Mouse (Mus musculus) ES-CJ7 (cell line): ENCODE results near the gene Med29.

Source experiments
- DNase-seq: peaks from one replicate; pipeline ENCODE4 v3.0.0; 2011; ENCODE audit warnings: low read depth, low spot score

Med29 gene

DNA sequence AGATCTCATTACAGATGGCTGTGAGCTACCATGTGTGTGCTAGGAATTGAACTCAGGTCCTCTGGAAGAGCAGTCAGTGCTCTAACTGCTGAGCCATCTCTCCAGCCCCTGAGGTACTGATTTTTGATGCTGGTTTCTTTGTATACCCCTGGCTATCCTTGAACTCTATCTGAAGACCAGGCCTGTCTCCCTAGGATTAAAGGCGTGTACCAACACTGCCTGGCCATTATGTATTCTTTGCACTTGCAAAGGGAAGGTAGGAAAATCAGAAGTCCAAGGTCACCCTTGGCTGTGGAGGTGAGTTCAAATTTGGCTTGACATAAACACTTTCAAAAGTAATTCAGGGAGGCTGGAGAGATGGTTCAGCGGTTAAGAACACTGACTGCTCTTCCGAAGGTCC is 37.9 kb downstream of the Med29 start:
- peak; percentile 51 for DNase-seq

DNA sequence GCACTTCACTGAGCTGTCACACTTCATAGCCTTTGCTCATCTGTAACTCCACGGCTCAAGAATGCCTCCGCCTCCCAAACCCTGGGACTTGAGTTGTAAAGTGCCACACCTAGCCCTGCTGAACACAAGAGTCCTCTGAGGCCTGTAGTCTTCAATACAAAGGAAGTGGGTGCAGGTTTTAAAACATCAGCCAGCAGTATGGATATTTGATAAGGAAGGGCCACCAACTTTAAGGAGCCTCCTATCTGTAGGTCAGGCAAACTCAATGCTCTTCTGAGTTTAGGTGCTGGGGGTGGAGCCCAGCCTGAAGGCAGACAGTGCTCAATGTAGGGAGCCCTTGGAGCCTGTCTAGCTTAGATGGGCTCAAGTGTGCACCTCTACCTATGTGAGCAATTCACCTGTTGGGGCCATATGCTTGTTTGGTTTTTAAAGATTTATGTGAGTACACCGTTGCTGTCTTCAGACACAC is 38.4 kb downstream of the Med29 start:
- peak; percentile 45 for DNase-seq

DNA sequence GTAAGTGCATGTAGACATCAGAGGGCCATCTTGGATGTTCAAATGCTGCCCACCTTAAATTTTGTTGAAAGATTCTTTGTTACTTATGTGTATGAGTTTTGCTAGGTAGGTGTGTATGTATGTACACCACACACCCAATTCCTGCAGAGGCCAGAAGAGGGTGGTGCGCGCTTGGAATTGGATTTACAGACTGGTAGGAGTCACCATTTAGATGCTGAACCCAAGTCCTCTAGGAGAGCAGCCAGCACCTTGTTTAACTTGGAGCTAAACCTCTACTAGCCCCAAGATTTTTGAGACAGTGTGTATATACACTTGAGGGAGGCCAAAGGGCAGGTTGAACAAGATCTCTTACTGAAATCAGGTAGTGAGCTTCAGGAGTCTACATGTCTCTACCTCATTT is 39.2 kb downstream of the Med29 start:
- no peak for DNase-seq

DNA sequence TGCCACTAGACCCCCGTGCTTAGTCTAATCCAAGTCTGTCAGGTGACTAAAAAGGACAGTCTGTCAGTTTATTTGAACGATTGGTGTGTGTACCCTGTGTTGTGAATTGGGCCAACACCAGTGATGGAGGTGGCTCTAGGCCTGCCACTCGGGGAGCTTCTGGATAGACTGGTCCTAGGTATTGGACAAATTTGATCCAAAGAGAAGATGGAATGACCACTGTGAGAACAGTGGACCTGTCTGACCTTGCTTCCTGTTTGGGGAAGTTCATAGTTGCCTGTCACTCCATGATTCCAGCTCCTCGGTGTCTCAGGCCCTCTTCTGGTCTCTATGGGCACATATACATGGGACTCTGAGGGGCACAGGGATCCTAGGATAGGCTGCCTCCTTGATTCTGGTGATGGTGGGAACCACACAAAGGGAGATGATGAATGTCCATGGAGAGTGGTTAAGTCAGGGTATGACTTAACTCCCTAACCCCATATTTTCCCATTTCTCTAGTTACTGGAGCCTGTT is 40.8 kb downstream of the Med29 start:
- peak; percentile 60 for DNase-seq

DNA sequence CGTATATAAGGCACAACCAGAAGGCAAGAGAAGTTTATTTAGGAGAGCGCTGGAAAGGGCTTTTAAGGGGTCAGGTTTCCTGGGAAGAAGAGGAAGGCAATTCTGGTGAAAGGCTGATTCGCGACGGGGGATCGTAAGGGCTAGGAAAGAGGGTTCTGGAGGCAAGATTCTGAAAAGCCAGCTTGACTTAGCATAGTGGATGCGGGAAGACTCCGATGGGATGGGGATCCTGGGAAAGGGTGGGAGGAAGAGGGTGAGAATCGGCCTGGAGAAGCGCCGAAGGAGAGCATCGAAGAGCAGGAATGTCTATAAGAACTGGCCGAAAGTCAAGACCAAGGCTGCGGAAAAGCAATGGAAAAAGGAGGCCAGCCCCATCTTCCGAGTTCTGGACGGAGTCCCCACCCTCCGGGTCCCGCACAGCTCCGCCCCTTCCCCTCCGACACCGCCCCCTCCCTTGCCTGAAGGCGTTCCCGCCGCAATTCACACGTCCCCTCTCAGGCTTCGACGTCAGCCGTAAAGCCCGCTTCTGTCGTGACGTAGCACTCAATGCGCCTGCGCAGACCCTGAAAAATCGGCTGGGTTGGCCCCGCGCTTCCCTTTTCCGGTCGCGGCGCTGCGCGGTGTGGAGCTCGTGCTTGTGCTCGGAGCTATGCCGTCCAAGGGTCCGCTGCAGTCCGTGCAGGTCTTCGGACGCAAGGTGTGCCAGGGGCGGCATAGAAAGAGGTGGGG is 42.2 kb downstream of the Med29 start, which contains the start of gene Rps16:
TSS of gene Rps16 (plus strand) at position 498 of the 729 bp plus-strand sequence.
- peak; percentile 98 for DNase-seq

DNA sequence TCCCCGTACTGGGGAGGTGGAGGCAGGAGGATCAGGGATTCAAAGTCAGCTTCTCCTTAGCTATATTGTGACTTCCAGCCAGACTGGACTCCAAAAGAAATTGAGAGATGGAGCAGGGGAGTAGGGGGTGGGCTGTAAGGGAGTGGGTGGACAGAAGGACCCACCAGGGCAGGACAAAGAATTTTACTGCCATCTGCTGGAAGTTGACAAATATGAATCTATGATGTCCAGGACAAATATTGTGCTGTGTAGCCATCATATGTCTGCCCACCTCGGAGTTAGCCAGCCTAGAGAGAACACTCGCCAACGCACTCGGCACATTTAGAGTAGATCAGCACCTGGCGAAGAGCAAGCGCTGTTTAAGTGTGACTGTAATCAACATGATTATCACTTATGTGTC is 43.9 kb downstream of the Med29 start:
- no peak for DNase-seq

DNA sequence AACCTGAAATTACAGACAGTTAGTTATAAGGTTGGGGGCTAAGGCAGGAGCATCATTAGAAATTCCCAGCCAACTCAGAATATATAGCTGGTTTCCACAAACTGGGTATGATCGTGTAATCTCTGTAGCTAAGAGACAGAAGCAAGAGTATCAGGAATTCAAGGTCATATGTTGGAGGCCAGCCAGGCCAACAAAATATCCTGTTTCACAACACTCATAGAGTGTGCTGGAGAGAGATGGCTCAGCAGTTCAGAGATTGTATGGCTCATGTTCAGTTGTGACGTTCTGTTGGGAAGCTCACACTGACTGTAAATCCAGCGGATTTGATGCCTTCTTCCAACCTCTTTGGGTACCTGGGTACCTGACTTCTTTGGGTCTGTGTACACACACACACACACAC is 44.8 kb downstream of the Med29 start:
- DNase-seq: no peak

DNA sequence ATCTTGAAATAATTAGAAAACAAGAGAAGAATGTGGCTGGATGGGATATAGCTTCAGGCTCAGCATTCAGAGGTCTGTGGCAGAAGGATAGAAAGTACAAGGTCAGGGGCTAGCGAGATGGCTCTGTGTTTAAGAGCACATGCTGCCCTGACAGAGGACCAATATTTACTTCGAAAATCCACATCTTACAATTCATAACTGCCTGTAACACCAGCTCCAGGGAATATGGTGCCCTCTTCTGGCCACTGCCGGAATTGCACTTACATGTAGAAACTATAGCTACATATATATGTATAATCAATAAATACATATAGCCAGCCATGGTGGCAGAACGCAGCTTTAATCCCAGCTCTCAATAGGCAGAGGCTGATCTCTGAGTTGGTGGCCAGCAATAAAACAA is 47.9 kb downstream of the Med29 start:
- peak; percentile 63 for DNase-seq

DNA sequence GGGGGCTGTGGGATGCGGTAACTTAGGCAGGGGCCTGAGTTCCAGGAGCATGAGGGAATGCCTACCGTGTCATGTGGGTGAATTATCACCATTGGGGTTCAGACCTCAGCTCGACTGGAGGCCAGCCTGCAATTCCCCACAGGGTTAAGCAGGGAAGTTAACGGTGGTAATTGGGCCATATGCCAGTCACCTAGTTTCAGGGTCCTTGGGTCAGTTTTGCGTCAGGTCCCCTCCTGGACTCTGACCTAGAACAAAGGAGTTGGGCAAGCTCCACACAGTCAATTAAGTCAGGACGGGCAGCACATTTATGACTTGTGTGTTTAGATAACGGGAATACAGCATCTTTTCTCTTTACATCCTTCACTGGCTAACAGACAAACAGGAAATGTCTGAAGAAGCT is 51.1 kb downstream of the Med29 start:
- DNase-seq: no peak

DNA sequence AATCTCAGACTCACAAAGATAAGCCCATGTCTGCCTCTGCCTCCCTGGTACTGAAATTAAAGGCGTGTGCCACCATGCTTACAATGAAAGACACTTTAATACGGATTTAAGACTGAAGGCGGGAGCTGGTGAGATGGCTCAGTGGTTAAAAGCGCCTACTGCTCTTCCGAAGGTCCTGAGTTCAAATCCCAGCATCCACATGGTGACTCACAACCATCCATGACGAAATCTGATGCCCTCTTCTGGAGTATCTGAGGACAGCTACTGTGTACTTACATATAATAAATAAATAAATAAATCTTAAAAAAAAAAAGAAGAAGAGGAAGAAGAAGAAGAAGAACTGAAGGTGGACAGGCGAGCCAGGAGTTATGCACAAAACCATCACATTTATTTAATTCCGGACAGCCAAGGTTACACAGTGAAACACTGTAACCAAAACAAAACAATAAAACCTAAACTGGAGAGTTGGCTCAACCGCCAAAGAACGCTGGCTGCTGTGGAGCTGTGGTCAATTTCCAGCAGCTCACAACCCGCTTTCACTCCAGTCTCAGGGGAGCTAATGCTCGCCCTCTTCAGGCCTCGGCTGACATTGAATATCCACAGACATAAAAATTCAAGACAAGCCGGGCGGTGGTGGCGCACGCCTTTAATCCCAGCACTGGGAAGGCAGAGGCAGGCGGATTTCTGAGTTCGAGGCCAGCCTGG is 53.1 kb downstream of the Med29 start:
- peak; percentile 92 for DNase-seq

DNA sequence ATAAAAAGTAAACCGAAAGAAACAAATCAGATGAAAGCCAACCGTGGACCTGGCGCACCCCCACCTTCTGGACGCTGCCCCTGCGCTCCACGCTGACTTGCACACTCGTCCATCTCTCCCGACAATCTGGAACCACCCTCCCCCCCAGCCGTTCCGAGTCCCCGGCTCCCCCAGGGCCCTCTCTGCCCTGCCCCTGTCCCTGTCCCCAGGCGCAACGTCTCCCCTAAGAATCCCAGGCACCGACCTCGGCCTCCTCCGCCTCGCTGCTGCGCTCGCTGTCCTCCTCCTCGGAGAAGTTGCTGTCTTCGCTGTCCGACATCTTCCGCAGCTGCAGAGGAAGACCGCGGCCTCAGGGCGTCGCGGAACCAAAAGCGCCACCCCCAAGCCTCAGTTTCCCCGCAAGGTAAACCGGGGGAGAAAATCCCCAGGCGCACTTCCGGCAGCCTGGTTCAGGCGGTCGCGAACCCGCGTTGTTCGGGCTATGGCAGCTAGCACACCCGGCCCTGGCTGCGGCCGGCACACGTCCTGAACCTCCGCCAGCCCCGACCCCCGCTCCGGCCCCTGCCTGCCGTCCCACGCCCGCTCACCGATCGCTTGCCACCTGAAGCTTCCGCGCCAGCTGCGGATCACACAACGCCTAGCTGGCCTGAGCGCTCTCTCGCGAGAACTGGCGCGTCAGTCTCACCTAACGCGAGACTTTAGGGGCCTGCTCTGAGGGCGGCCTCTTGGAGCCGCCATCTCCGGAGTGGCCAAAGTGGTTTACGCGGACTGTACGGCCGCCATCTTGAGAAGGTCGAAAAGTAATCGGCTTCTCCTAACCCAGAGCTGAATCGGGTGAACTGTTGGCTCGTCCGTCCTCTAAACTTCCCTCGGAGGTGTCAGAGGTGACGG is 54.2 kb downstream of the Med29 start, which contains the start of gene Supt5:
TSS of gene Supt5 (minus strand) at position 639 of the 891 bp plus-strand sequence.
- peak; percentile 99 for DNase-seq
